Mouse (Mus musculus) CH12F3 (cell line): Measurements from ENCODE around the gene Wdr48.

Source experiments
- in situ Hi-C: fragments of 300-500 bp; cut with MboI; formaldehyde crosslinking; loops from 2 replicates; pipeline ENCODE4 v1.14.3; 2020; ENCODE audit warnings: low sequenced_read_pairs

Gene Wdr48

DNA sequence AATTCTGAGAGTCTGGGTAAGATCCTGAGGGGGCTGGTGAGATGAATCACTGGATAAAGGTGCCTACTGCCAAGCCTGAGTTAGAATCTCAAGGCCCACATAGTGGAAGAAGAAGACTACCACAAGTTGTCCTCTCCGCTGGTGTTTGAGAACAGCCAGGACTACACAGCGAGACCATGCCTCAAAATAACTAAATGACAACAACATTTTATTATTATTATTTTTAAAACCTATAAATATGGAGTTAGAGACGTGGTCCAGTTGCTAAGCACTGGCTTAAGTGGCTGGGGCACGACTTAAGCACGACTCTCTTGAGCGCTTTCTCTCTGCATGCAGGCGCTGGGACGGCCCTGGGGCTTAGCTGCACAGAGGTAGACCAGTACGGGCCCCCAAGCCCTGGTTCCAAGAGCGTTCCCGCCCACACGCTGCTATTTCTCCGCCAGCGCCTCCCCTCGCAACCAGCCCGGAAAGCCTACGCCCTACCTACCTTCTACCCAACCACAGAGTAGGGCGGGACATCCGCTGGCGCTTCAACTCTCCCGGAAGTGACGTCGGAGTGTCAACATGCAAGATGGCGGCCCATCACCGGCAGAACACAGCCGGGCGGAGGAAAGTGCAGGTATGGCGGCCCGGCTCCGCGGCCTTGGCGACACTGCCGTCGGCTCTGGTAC is at the start of gene Wdr48:
Gene Wdr48 (plus strand): TSS at position 540 of the 671 bp plus-strand sequence.
- in situ Hi-C loops = loop anchor here (10.0 kb wide), 1 partner anchor 100 kb away; no protein-coding TSS in a partner anchor

DNA sequence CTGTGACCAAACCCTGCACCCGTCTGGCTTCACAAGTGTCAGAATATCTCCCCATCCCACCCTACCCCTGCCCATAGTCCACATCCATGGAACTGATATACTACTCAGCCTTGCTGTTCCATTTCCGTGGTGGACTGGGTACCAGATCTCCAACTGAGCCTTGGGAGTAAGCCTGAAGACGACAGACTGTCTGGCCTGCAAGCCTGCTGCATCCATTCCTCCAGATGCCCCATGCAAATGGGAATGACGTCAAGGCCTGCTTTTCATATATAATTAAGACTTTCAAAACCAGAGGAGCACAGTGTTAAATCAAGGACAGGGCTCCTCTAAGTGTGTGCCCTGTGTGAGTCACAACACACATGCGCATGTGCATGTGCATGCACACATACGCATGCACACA is 47.5 kb upstream of the Wdr48 start:
- in situ Hi-C loops = no loop called here

DNA sequence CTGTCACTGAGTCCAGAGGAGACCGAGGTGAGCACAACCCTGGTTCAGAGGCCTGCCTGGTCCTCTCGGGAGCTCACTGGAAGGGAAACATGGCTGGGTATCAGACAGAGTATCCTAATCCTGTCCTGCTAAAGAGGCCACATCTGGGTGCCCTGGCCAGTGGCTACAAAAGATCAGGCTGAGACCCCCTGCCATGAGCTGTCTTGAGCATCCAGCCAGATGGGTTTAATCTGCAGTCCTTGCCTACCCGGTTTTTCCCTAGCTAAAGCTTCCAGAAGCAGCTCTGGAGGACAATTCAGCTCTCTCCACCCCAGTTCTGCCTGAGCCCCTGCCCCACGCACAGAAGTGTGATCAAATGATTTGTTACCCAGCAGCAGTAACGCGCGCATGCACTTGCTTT is 46.0 kb upstream of the Wdr48 start:
- in situ Hi-C loops = no loop called here

DNA sequence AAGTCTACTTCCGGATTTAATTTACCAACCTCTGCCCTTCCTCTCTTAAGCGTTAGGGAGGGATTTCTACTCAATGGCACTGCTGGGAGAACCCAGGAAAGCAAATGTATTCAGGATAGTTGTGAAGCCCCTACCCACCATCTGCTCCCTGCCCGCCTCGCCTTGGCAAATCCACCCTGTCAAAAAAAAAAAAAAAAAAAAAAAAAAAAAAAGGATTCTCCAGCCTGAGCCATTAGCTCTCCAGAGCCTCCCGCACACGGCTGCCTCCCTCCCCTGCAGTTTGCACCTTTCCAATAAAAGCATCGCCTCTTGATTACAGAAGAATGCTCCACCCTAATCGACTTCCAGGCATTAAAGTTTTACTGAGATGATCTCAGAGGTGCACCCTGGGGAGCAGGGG is 45.5 kb upstream of the Wdr48 start:
- in situ Hi-C loops = no loop called here

- in situ Hi-C loops = no loop called here
These were observed 42.2 kb upstream of the Wdr48 start for GRCm38 (mm10) chr9:119852347-119853030.

GRCm38 (mm10) chr9:119853071-119853846 is 41.4 kb upstream of the Wdr48 start:
- in situ Hi-C loops = no loop called here

GRCm38 (mm10) chr9:119854170-119854569 is 40.5 kb upstream of the Wdr48 start:
- in situ Hi-C loops = no loop called here

- in situ Hi-C loops = no loop called here
These were observed 7.4 kb upstream of the Wdr48 start for GRCm38 (mm10) chr9:119887144-119887901.

GRCm38 (mm10) chr9:119888843-119889246 is 5.8 kb upstream of the Wdr48 start:
- in situ Hi-C loops = no loop called here

DNA sequence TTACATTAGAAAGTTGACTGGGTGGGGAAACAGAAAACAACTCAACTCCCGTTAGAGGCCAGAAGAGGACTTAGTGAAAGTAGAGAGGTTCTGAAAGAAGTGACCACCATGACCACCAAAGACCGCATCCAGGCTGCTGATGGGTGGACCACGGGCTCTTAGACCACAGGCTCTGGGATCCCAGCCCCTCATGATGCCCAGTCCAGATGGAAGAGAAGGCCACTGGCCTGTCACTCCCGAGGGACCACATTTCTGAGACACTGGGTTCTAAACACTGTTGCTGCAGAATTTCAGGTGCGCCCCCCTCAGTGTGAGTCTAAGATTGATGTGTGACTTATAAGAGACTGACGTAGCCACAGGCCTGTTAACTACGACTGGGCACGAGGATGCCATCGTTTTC is 5.2 kb upstream of the Wdr48 start:
- in situ Hi-C loops = no loop called here

DNA sequence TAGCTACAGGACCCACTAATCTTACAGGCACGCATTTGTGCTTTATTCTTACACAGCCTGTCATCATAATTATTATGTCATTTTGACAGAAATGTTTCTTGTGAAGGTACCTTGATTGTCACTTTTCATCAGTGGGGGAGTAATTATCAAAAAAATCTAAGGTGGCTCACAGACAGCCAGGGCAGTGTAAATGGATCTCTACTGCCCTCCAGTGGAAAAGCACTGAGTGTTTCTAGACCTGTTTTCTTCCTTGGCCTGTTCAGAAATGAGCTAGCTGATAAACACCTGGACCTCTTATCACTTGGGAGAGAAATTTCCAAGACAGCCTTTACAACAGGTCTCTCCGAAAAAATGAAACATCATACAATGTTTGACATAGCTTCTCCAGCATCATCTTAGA is 4.0 kb upstream of the Wdr48 start:
- in situ Hi-C loops = loop anchor here (10.0 kb wide), 1 partner anchor 96 kb away; no protein-coding TSS in a partner anchor

- in situ Hi-C loops = loop anchor here (10.0 kb wide), 1 partner anchor 99 kb away; no protein-coding TSS in a partner anchor
These were observed 797 bp upstream of the Wdr48 start for GRCm38 (mm10) chr9:119893881-119894280.

GRCm38 (mm10) chr9:119895040-119895721 is 503 bp downstream of the Wdr48 start:
- in situ Hi-C loops = loop anchor here (10.0 kb wide), 1 partner anchor 100 kb away; no protein-coding TSS in a partner anchor

DNA sequence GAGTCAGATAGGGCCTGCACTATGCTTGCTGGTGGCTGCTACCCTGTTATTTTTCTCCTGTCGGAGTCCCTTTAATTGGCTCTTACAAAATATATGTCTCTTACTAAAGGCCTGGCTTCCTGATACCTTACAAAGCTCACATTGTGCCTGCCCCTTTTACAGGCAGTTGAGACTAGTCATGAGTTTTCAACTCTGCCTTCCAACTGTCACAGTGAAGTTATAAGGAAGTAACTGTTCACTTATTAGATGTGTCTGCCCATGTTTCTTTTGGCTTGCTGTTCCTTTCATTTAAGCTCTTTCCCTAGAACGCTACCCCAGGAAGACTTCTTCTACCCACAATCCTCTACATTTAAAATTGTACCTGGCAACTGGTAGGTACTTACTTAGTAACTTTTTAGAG is 4.8 kb downstream of the Wdr48 start:
- in situ Hi-C loops = loop anchor here (10.0 kb wide), 1 partner anchor 105 kb away; no protein-coding TSS in a partner anchor

DNA sequence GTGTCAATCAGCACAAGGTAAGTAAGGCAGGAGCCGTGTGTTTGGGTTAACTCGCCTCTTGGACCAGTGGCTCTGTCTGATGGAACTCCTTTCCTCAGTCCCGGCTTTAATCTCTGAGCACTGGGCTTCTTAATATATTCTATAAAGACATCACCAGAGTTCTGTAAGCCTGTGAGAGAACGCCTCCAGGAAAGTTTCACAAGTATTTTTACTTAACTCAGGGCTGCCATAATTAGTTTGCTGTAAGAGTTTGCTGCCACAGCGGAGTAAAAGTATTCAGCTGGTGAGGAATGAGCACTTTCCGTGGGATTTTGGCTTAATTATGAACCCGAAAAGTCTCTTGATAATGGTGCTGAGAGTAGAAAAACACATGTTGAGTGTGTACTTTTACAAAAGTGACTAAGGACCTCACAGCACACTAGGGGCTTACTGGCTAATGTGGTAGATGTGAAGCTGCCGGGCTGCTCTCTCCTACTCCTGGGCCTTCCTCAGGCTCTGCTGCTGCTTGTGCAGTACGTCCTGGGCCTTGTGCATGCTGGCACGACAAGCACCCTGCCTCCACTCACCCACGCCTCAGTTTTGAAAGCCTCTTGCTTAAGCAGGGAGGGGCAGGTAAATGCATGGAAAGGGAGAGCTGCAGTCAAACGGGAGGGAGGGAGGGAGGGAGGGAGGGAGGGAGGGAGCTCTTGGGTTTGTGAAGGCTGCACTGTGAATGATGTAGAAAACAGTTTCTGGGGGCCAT is 7.9 kb downstream of the Wdr48 start:
- in situ Hi-C loops = no loop called here

DNA sequence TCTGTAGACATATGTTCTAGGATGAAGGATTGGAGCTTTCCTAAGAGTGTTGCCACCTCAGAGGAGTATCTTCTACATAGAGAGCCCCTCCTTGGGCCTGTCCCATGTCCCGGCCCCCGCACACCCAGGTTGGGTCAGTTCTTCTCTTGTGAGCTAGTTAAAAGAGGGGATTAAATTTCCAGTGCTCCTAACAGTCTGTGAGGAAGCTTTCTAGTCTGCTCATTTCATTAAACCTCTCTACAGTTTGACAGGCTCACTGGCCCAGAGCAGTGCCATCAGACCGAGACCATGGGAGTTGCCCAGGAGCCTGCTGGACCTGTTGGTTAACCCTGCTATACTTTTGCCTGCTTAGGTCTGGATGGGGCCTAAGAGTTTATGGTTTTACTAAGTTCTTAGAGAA is 14.0 kb downstream of the Wdr48 start:
- in situ Hi-C loops = no loop called here

GRCm38 (mm10) chr9:119909931-119910330 is 15.3 kb downstream of the Wdr48 start:
- in situ Hi-C loops = no loop called here

DNA sequence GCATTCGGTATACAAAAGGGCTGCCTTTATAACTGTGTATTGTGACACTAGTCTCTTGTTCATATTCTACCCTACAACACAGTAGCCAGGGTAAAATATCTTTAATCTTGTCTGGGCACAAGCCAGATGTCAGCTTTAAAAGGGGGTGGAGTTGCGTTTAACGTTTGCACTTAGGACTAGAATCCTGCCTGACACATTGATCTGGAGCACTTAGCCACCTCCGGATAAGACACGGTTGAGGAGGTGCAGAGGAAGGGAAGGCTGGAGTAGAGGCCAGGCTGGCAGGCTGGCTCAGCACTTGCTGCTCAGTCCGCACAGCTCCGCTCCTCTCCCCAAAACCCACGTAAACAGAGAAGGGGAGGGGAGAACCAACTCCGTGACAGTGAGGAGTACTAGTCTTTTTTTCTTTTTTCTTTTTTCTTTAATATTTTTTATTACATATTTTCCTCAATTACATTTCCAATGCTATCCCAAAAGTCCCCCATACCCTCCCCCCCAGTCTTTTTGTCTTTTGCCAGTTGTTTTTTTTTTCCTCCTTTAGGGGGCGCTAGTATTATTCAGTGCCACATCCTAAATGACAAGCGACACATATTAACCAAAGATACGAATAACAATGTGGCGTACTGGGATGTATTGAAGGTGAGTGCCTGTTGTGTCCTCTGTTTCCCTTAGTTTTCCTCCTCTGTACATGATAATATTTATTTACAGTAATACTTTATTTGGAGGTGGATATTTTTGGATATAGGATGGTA is 18.6 kb downstream of the Wdr48 start:
- in situ Hi-C loops = no loop called here

GRCm38 (mm10) chr9:119919858-119920257 is 25.2 kb downstream of the Wdr48 start:
- in situ Hi-C loops = no loop called here
